Mouse (Mus musculus): ENCODE data around the gene Rer1. TPM values are rescaled to one million over a fixed set of nuclear protein-coding genes. Genes with fewer than 3 reads are reported as not detected.

Gene Rer1
- polyA plus RNA-seq, 1 experiment from 2014 or later, result 167 TPM

- Histone ChIP-seq H3K27me3 (ENCODE audit: control insufficient read depth, insufficient read depth, low read length) (peaks cover 11% of the 10 kb centered on the region), H3K4me3 (ENCODE audit: low read length) (no peak overlapping the region), H3K27ac (ENCODE audit: low read depth, low read length) (no peak overlapping the region), H3K36me3 (ENCODE audit: control insufficient read depth, insufficient read depth, low read length) (no peaks in the 10 kb centered on the region), H3K9me3 (ENCODE audit: control insufficient read depth, low read length) (no peaks in the 10 kb centered on the region), H3K4me1 (ENCODE audit: control insufficient read depth, insufficient read depth, low read length) (no peaks in the 10 kb centered on the region), H3K4me2 (replicated peaks; ENCODE audit: low read depth, low read length) (no peak overlapping the region), H3K9ac (ENCODE audit: low read depth, low read length) (no peak overlapping the region)
- WGBS, result 33% methylated on average over 6 of the region's 6 CpGs
- no peak for ATAC-seq (ENCODE audit: low FRiP score, low TSS enrichment)
These were observed 53.1 kb downstream of the Rer1 start for GRCm38 (mm10) chr4:155033115-155033514.

GRCm38 (mm10) chr4:155024170-155025010, 61.8 kb downstream of the Rer1 start:
- Histone ChIP-seq H3K9ac (ENCODE audit: low read depth, low read length) (no peak overlapping the region), H3K27me3 (ENCODE audit: control insufficient read depth, insufficient read depth, low read length) (no peaks in the 10 kb centered on the region), H3K4me3 (ENCODE audit: low read length) (no peak overlapping the region), H3K27ac (ENCODE audit: low read depth, low read length) (no peak overlapping the region), H3K4me1 (ENCODE audit: control insufficient read depth, insufficient read depth, low read length) (peaks cover 6% of the 10 kb centered on the region; the same call in 1 of the 2 replicates), H3K9me3 (ENCODE audit: control insufficient read depth, low read length) (0 out of 2 replicates have a peak, but pooled peaks cover 2% of the 10 kb centered on the region), H3K36me3 (ENCODE audit: control insufficient read depth, insufficient read depth, low read length) (no peaks in the 10 kb centered on the region), H3K4me2 (replicated peaks; ENCODE audit: low read depth, low read length) (no peak overlapping the region)
- WGBS, result 88% methylated on average over 11 of the region's 11 CpGs
- no peak for ATAC-seq (ENCODE audit: low FRiP score, low TSS enrichment)

Other genes starting within 250 kb of the Rer1 start
- gene Ttc34, start 248.9 kb downstream of the Rer1 start, polyA plus RNA-seq (2014; fragmentation: Nextera tagmentation; extraction: Ambion mirVana), result 0.24 and 0.31 TPM in 2 replicates
- gene Mmel1, start 216.8 kb downstream of the Rer1 start, polyA plus RNA-seq (2014; fragmentation: Nextera tagmentation; extraction: Ambion mirVana), result not detected in 2 replicates
- 37.6 and 39.1 TPM in 2 replicates for gene Fam213b, start 187.2 kb downstream of the Rer1 start, polyA plus RNA-seq (2014; fragmentation: Nextera tagmentation; extraction: Ambion mirVana)
- gene Tnfrsf14, start 157.8 kb downstream of the Rer1 start, polyA plus RNA-seq (2014; fragmentation: Nextera tagmentation; extraction: Ambion mirVana), result 0.42 and 0.47 TPM in 2 replicates
- gene Hes5, start 125.5 kb downstream of the Rer1 start, polyA plus RNA-seq (2014; fragmentation: Nextera tagmentation; extraction: Ambion mirVana), result 8.1 and 15.5 TPM in 2 replicates
- 34.9 and 43.9 TPM in 2 replicates for gene Pank4, start 122.3 kb downstream of the Rer1 start, polyA plus RNA-seq (2014; fragmentation: Nextera tagmentation; extraction: Ambion mirVana)
- gene Plch2, start 29.6 kb downstream of the Rer1 start, polyA plus RNA-seq (2014; fragmentation: Nextera tagmentation; extraction: Ambion mirVana), result 1.8 and 3.1 TPM in 2 replicates
- gene Pex10, start 19.4 kb downstream of the Rer1 start, polyA plus RNA-seq (2014; fragmentation: Nextera tagmentation; extraction: Ambion mirVana), result 7.1 and 13.7 TPM in 2 replicates
- 5.8 and 6.9 TPM in 2 replicates for gene Morn1, start 195 bp upstream of the Rer1 start, polyA plus RNA-seq (2014; fragmentation: Nextera tagmentation; extraction: Ambion mirVana)
- gene Ski, start 136.2 kb upstream of the Rer1 start, polyA plus RNA-seq (2014; fragmentation: Nextera tagmentation; extraction: Ambion mirVana), result 24.0 and 24.5 TPM in 2 replicates
- gene Faap20, start 163.4 kb upstream of the Rer1 start, polyA plus RNA-seq (2014; fragmentation: Nextera tagmentation; extraction: Ambion mirVana), result 63.4 and 73.8 TPM in 2 replicates